Mouse (Mus musculus) lung, embryonic 14.5 days (tissue): ENCODE measurements at regions not wholly inside any gene's neighbourhood (a gene's known extent, or its start where the extent isn't known, plus 50 kb on each side); places are given as distances from the start of the nearest gene placed in this dataset.

ENCODE experiments used
- ATAC-seq: fragments of 200-750 bp; cut with Nextera tagmentation; 2 replicates; pipeline ENCODE4 v1.8.0; 2017; ENCODE audit warnings: mild to moderate bottlenecking, moderate TSS enrichment, moderate library complexity; ENCODE audit not compliant: insufficient read depth
- DNase-seq: peaks from one replicate; pipeline ENCODE4 v3.0.0-alpha.2; 2015
- H3K27ac ChIP-seq: fragments of 300-500 bp; sonication (generic); 2 replicates; pipeline ENCODE4 v1.5.1; 2014; ENCODE audit warnings: low read depth, mild to moderate bottlenecking, moderate library complexity
- H3K27me3 ChIP-seq: fragments of 300-500 bp; sonication (generic); 2 replicates; pipeline ENCODE4 v1.6.1; 2014; ENCODE audit warnings: low read length, control low read depth; ENCODE audit not compliant: insufficient read depth
- H3K36me3 ChIP-seq: fragments of 300-500 bp; sonication (generic); 2 replicates; pipeline ENCODE4 v1.6.1; 2014; ENCODE audit warnings: control low read depth; ENCODE audit not compliant: insufficient read depth
- H3K4me1 ChIP-seq: fragments of 300-500 bp; sonication (generic); 2 replicates; pipeline ENCODE4 v1.6.1; 2014; ENCODE audit warnings: antibody characterized with exemption, control low read depth; ENCODE audit not compliant: insufficient read depth
- H3K4me2 ChIP-seq: fragments of 300-500 bp; sonication (generic); 2 replicates; pipeline ENCODE4 v1.6.1; 2014; ENCODE audit warnings: mild to moderate bottlenecking
- H3K4me3 ChIP-seq: fragments of 300-500 bp; sonication (generic); 2 replicates; pipeline ENCODE4 v1.5.1; 2014; ENCODE audit warnings: low read depth, low read length
- H3K9ac ChIP-seq: fragments of 300-500 bp; sonication (generic); 2 replicates; pipeline ENCODE4 v1.6.1; 2014
- H3K9me3 ChIP-seq: fragments of 300-500 bp; sonication (generic); 2 replicates; pipeline ENCODE4 v1.6.1; 2016; ENCODE audit warnings: low read depth, low read length, control low read depth
- CTCF ChIP-seq: IDR thresholded peaks from 2 replicates; pipeline ENCODE4 v1.5.1; 2016; ENCODE audit warnings: antibody characterized with exemption, low read depth
- WGBS: fragments of 180-500 bp; shearing (Covaris S2); extraction: QIAGEN DNeasy Blood & Tissue Kit; methylation state at CpG from one replicate; pipeline ENCODE4 v1.1.7; 2014; 5-methylcytosine and 5-hydroxymethylcytosine counted together

GRCm38 (mm10) chr6:140281488-140282284 lies 142.2 kb upstream of the Plekha5 start:
- TF ChIP-seq CTCF = no peak
- Histone ChIP-seq H3K4me2 (no peak overlapping the region), H3K4me1 (peaks cover 9% of the 10 kb centered on the region), H3K27me3 (no peaks in the 10 kb centered on the region), H3K9ac (no peak overlapping the region), H3K27ac (0 out of 2 replicates have a peak overlapping the region, but pooled peaks have one; percentile 5), H3K36me3 (no peaks in the 10 kb centered on the region), H3K9me3 (no peaks in the 10 kb centered on the region), H3K4me3 (no peak overlapping the region)
- ATAC-seq (0 out of 2 replicates have a peak, but pooled peaks have one; percentile 29), DNase-seq (peak; percentile 27)
- 62% methylated on average over 17 of the region's 17 CpGs for WGBS

GRCm38 (mm10) chr6:140280817-140281475 lies 142.9 kb upstream of the Plekha5 start:
- H3K36me3 ChIP-seq = no peaks in the 10 kb centered on the region
- H3K4me2 ChIP-seq = no peak overlapping the region
- ATAC-seq (peak; percentile 50), DNase-seq (peak; percentile 70)
- 29% methylated on average over 9 of the region's 9 CpGs for WGBS
- H3K27me3 ChIP-seq = no peaks in the 10 kb centered on the region
- H3K9me3 ChIP-seq = no peaks in the 10 kb centered on the region
- no peak overlapping the region for H3K4me3 ChIP-seq
- TF ChIP-seq CTCF = no peak
- no peak overlapping the region for H3K9ac ChIP-seq
- peaks cover 9% of the 10 kb centered on the region for H3K4me1 ChIP-seq
- H3K27ac ChIP-seq = no peak overlapping the region

- no peak overlapping the region for H3K27ac ChIP-seq
- no peak overlapping the region for H3K4me2 ChIP-seq
- WGBS = 71% methylated on average over 8 of the region's 8 CpGs
Observed at GRCm38 (mm10) chr6:140279736-140280370, 144.0 kb upstream of the Plekha5 start.

GRCm38 (mm10) chr6:140278750-140279149 lies 145.1 kb upstream of the Plekha5 start:
- H3K9me3 ChIP-seq = no peaks in the 10 kb centered on the region
- H3K4me1 ChIP-seq = peaks cover 9% of the 10 kb centered on the region
- no peaks in the 10 kb centered on the region for H3K27me3 ChIP-seq
- H3K9ac ChIP-seq = no peak overlapping the region
- no peak for DNase-seq
- TF ChIP-seq CTCF = no peak
- H3K4me2 ChIP-seq = no peak overlapping the region
- no peak overlapping the region for H3K4me3 ChIP-seq
- H3K27ac ChIP-seq = no peak overlapping the region
- 19% methylated on average over 5 of the region's 5 CpGs for WGBS
- no peak for ATAC-seq
- no peaks in the 10 kb centered on the region for H3K36me3 ChIP-seq

More at GRCm38 (mm10) chr6:140279736-140280370, 144.0 kb upstream of the Plekha5 start:
- ATAC-seq = no peak
- Histone ChIP-seq H3K9me3 (no peaks in the 10 kb centered on the region), H3K27me3 (no peaks in the 10 kb centered on the region), H3K9ac (no peak overlapping the region), H3K36me3 (no peaks in the 10 kb centered on the region), H3K4me3 (no peak overlapping the region), H3K4me1 (peaks cover 9% of the 10 kb centered on the region)
- no peak for DNase-seq
- no peak for TF ChIP-seq CTCF

GRCm38 (mm10) chr6:140270592-140270991 lies 153.3 kb upstream of the Plekha5 start:
- Histone ChIP-seq H3K9me3 (no peaks in the 10 kb centered on the region), H3K4me2 (no peak overlapping the region), H3K4me3 (no peak overlapping the region), H3K36me3 (no peaks in the 10 kb centered on the region), H3K4me1 (no peaks in the 10 kb centered on the region), H3K27ac (no peak overlapping the region), H3K9ac (no peak overlapping the region), H3K27me3 (no peaks in the 10 kb centered on the region)
- ATAC-seq (no peak), DNase-seq (no peak)
- no peak for TF ChIP-seq CTCF
- 82% methylated on average over 6 of the region's 6 CpGs for WGBS

GRCm38 (mm10) chr6:140268315-140269070 lies 155.4 kb upstream of the Plekha5 start:
- no peaks in the 10 kb centered on the region for H3K36me3 ChIP-seq
- 34% methylated on average over 11 of the region's 11 CpGs for WGBS
- no peaks in the 10 kb centered on the region for H3K9me3 ChIP-seq

More at GRCm38 (mm10) chr6:140268315-140269070, 155.4 kb upstream of the Plekha5 start:
- H3K4me2 ChIP-seq = no peak overlapping the region
- DNase-seq (no peak), ATAC-seq (peak; percentile 24; the same call in 1 of the 2 replicates)
- H3K4me1 ChIP-seq = no peaks in the 10 kb centered on the region
- H3K9ac ChIP-seq = no peak overlapping the region
- TF ChIP-seq CTCF = no peak
- H3K27ac ChIP-seq = no peak overlapping the region
- H3K27me3 ChIP-seq = no peaks in the 10 kb centered on the region
- H3K4me3 ChIP-seq = no peak overlapping the region
